In the genomic region with DNA sequence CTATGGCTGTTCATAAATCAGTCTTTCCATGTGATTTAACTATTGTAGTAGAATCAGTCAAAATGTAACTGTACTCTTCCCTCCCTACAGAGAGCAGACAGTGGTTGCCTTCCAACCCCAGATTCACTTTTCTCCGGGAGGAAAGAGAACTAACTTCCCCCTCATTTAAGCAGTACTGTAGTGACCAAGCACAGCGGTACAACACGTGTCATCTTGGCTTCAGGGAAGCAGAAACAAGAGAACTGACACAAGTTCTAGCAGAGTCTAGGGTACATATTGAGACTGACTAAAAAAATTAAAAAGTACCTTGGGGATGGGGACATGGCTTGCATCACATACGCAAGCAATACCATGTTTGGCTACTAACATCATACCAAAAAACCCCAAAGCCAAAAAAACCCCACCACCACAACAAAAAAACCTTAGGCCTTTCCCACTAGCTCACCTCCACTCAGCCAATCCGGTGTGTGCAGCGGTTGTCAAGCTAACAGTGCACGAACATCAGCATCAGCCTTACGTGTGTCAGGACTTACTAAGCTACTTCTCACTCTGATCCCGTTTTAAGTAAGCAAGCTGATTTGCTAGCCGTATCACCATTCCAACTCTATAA, we compare ENCODE assay signal across 7 mouse cellular contexts.
"Had no signal": no experiment of that assay in that cellular context is flagged by ENCODE, and none has a peak within 500 bp of the region (broad histone marks: within the 10 kb centered on the region; RNA-seq: fewer than 3 reads in every experiment).

No protein-coding gene starts in this region.

- DNase-seq: kidney, postnatal 36 days; layer of hippocampus, postnatal 36 days; liver, embryonic 13.5 days; lung, adult 2 months; lung, postnatal 14 days; right cerebral cortex, postnatal 4 days; thymus, postnatal 36 days had no signal
